Mouse (Mus musculus): ENCODE results near the gene Gcm2.

Gene Gcm2

GRCm38 (mm10) chr13:41079859-41080258 lies 31.0 kb downstream of the Gcm2 start:
- DNase-seq (ENCODE audit: low spot score in 2 of 2), result no peak

- peak; percentile 59 to 71 for DNase-seq (ENCODE audit: low spot score in 2 of 2)
Measured at GRCm38 (mm10) chr13:41079421-41079780, 31.4 kb downstream of the Gcm2 start, which contains the start of gene Mak. TSS of gene Mak (minus strand) at chr13:41079706.

GRCm38 (mm10) chr13:41078690-41079420 lies 32.0 kb downstream of the Gcm2 start:
- no peak for DNase-seq (ENCODE audit: low spot score in 2 of 2)

DNA sequence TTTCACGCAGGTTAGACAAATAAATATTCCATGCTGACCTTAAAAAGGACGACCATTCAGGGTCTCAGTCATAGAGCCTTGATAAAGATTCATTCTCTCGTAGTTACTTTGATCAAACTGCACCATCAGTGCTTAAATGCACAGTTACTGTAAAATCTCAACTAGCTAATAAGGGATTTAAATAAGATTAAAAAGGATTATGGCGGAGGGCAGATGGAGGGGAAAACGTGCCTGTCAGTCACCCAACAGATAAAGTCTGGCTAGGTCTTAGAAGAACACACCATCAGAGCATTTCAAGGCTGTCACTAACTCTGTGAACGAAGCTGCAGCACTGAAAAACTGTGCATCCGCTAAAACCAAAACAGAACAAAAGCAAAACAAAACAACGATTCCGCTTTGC lies 32.9 kb downstream of the Gcm2 start:
- no peak for DNase-seq (ENCODE audit: low spot score in 2 of 2)

DNA sequence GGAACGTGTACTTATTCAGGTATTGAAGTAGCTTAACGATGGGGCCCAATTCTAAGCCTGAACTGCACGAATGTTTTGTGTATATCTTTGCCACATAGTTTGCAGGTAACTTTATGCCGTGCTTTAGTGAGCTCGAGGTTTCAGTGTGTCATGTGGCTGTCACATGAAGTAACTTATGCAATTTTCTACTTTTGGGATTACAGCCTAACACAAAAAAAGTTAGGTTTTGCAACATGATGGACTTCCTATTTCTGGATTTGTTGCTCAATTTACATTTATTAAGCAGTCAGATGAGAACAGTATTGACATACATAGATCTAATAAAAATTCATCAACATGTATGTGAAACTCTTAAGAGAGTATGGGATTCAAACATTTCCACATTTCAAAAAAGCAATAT lies 37.0 kb downstream of the Gcm2 start:
- no peak for DNase-seq (ENCODE audit: low spot score in 2 of 2)

DNA sequence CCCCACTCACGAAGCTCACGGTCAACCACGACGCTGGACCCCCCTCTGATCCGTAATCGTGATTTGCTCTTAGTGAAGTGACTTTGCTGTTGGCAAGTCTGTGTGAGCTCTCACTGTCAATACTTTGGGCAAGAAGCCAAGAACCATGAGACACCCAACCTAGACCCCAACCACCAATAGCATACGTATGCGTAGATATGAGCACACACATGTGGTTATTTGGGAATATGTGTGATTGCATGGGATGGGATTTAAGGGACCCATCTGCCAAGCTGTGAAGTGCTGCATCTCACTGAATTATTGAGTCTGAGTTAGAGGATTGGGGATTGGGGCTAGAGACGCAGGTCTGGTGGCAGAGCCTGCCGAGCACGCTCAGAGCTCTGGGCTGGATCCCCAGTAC lies 39.2 kb downstream of the Gcm2 start:
- no peak for DNase-seq (ENCODE audit: low spot score in 2 of 2)

DNA sequence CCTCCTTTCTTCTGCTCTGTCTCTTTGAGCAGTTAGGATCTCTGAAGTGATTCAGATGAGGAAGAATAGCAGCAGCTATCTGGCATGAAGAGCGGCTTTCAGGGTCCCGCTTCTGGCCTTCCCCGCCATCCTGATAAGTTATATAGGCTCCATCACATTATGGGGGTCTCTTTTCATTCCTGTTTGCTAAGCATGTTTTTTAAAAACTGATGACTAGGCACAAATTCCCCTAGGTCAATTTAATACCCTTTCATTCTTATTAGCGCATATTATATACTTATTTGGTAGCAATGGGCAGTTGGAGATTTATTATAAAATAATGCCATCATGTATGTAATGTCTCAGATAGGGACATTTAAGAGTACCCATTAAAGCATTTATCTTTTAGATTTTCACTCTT lies 43.2 kb downstream of the Gcm2 start:
- DNase-seq (ENCODE audit: low spot score in 2 of 2), result no peak

- DNase-seq (ENCODE audit: low spot score in 2 of 2), result no peak
Measured at GRCm38 (mm10) chr13:41051965-41052364, 58.9 kb downstream of the Gcm2 start.

Measured in left cerebral cortex, adult 9 months (tissue).